Mouse (Mus musculus) heart, embryonic 13.5 days (tissue): ENCODE data around the gene Sbsn. TPM values are rescaled to one million over a fixed set of nuclear protein-coding genes. Genes with fewer than 3 reads are reported as not detected.
"Not testable (repeated sequence)": the region's sequence is repeated elsewhere in the genome, so short reads cannot be mapped to it uniquely, and the experiment has no call there.

Experiments
- ATAC-seq: fragments of 200-750 bp; cut with Nextera tagmentation; 2 replicates; pipeline ENCODE4 v1.8.0; 2017; ENCODE audit warnings: moderate TSS enrichment; ENCODE audit not compliant: insufficient number of reproducible peaks, low FRiP score, low TSS enrichment; ENCODE audit errors: extremely low read depth
- H3K27ac ChIP-seq: fragments of 300-500 bp; sonication (generic); replicated peaks from 2 replicates; pipeline ENCODE4 v1.5.1; 2015; ENCODE audit warnings: moderate library complexity, mild to moderate bottlenecking, inconsistent platforms
- H3K27me3 ChIP-seq: fragments of 300-500 bp; sonication (generic); replicated peaks from 2 replicates; pipeline ENCODE4 v1.6.1; 2015; ENCODE audit warnings: mild to moderate bottlenecking, inconsistent platforms
- H3K36me3 ChIP-seq: fragments of 300-500 bp; sonication (generic); 2 replicates; pipeline ENCODE4 v1.6.1; 2015; ENCODE audit warnings: mild to moderate bottlenecking, inconsistent platforms
- H3K4me1 ChIP-seq: fragments of 300-500 bp; sonication (generic); 2 replicates; pipeline ENCODE4 v1.6.1; 2015; ENCODE audit warnings: inconsistent platforms
- H3K4me2 ChIP-seq: fragments of 300-500 bp; sonication (generic); 2 replicates; pipeline ENCODE4 v1.6.1; 2015; ENCODE audit warnings: inconsistent platforms, mild to moderate bottlenecking, moderate library complexity
- H3K4me3 ChIP-seq: fragments of 300-500 bp; sonication (generic); 2 replicates; pipeline ENCODE4 v1.5.1; 2015; ENCODE audit warnings: moderate library complexity, mild to moderate bottlenecking, inconsistent platforms
- H3K9ac ChIP-seq: fragments of 300-500 bp; sonication (generic); 2 replicates; pipeline ENCODE4 v1.6.1; 2015; ENCODE audit warnings: inconsistent platforms, mild to moderate bottlenecking, moderate library complexity
- H3K9me3 ChIP-seq: fragments of 300-500 bp; sonication (generic); 2 replicates; pipeline ENCODE4 v1.6.1; 2016; ENCODE audit warnings: inconsistent platforms
- WGBS: fragments of 180-500 bp; shearing (Covaris S2); methylation state at CpG from one replicate; pipeline ENCODE4 v1.1.7; 2015; ENCODE audit warnings: mixed read lengths; 5-methylcytosine and 5-hydroxymethylcytosine counted together
- polyA plus RNA-seq: library from polyadenylated mRNA; unstranded; fragments of >200 nt; fragmentation: Nextera tagmentation; extraction: Ambion mirVana; gene quantifications from 2 replicates; pipeline ENCODE4 v1.2.1, GENCODE M21; 2015

Sbsn gene
- polyA plus RNA-seq, 1 experiment from 2014 or later, result 0.47 TPM

GRCm38 (mm10) chr7:30728739-30729395, 22.4 kb upstream of the Sbsn start:
- H3K27ac ChIP-seq, result peak overlapping the region; percentile 92
- H3K27me3 ChIP-seq, result no peaks in the 10 kb centered on the region
- peak overlapping the region; percentile 92 for H3K4me2 ChIP-seq
- 8% methylated on average over 26 of the region's 26 CpGs for whole genome bisulfite sequencing
- H3K4me3 ChIP-seq, result peak overlapping the region; percentile 87
- no peaks in the 10 kb centered on the region for H3K9me3 ChIP-seq
- peaks cover 18% of the 10 kb centered on the region for H3K4me1 ChIP-seq
- peak overlapping the region; percentile 95 for H3K9ac ChIP-seq
- H3K36me3 ChIP-seq, result peaks cover 43% of the 10 kb centered on the region
- peak; percentile 4; the same call in 1 of the 2 replicates for ATAC-seq

GRCm38 (mm10) chr7:30729396-30730063, 21.7 kb upstream of the Sbsn start, which contains the start of gene Tmem147:
Tmem147 (minus strand) TSS chr7:30729540.
- H3K27ac ChIP-seq, result peak within 1 kb of the TSS; percentile 92
- H3K9ac ChIP-seq, result peak within 1 kb of the TSS; percentile 95
- H3K4me3 ChIP-seq, result peak within 1 kb of the TSS; percentile 87
- peak; percentile 93 for ATAC-seq
- peak within 1 kb of the TSS; percentile 92 for H3K4me2 ChIP-seq
- H3K4me1 ChIP-seq, result peaks cover 18% of the 10 kb centered on the region
- H3K36me3 ChIP-seq, result peaks cover 50% of the 10 kb centered on the region
- no peaks in the 10 kb centered on the region for H3K27me3 ChIP-seq
- WGBS, result under 1% methylated on average over 60 of the region's 60 CpGs
- H3K9me3 ChIP-seq, result no peaks in the 10 kb centered on the region

- Histone ChIP-seq H3K27ac (peak overlapping the region; percentile 92), H3K4me1 (peaks cover 18% of the 10 kb centered on the region), H3K36me3 (peaks cover 55% of the 10 kb centered on the region), H3K4me3 (peak overlapping the region; percentile 87), H3K4me2 (peak overlapping the region; percentile 92), H3K9ac (peak overlapping the region; percentile 95)
- not testable (repeated sequence) for H3K27me3 ChIP-seq, H3K9me3 ChIP-seq, ATAC-seq
- WGBS, result 45% methylated on average over 8 of the region's 22 CpGs
Measured at GRCm38 (mm10) chr7:30730064-30730722, 21.1 kb upstream of the Sbsn start.

GRCm38 (mm10) chr7:30736211-30736610, 15.1 kb upstream of the Sbsn start:
- no peak overlapping the region for H3K9ac ChIP-seq
- no peaks in the 10 kb centered on the region for H3K9me3 ChIP-seq
- H3K4me3 ChIP-seq, result no peak overlapping the region
- peaks cover 71% of the 10 kb centered on the region for H3K36me3 ChIP-seq
- H3K4me2 ChIP-seq, result no peak overlapping the region
- ATAC-seq, result no peak
- H3K4me1 ChIP-seq, result no peaks in the 10 kb centered on the region
- H3K27me3 ChIP-seq, result no peaks in the 10 kb centered on the region
- 76% methylated on average over 3 of the region's 3 CpGs for WGBS
- no peak overlapping the region for H3K27ac ChIP-seq

DNA sequence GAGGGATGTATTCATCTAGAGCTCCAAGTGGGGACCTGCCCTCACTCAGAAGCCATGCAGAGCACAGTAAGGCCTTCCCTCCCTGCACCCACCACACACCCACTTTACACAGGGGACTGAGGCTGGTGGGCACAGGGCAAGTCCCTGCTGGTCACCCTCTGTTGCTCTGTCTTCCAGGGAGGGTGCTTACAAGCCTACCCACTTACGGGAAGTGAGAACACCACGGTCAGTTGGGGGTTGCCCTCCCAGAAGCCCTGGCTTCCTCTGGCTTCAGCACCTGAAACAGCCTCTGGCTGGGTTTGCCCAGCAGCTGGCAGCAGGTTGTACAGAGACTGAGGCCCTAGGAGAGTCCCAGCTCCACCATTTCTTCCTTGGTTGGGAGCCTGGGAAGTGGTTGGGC, 8.7 kb upstream of the Sbsn start:
- ATAC-seq, H3K9ac ChIP-seq, H3K4me3 ChIP-seq, H3K4me2 ChIP-seq, H3K27me3 ChIP-seq, H3K27ac ChIP-seq, H3K4me1 ChIP-seq, H3K9me3 ChIP-seq: not testable (repeated sequence)
- 75% methylated on average over 2 of the region's 2 CpGs for WGBS
- peaks cover 16% of the 10 kb centered on the region for H3K36me3 ChIP-seq

- not testable (repeated sequence) for H3K4me3 ChIP-seq, ATAC-seq, H3K27me3 ChIP-seq, H3K4me2 ChIP-seq, H3K27ac ChIP-seq, H3K9me3 ChIP-seq, H3K4me1 ChIP-seq, H3K36me3 ChIP-seq, H3K9ac ChIP-seq
- WGBS, result 75% methylated on average over 4 of the region's 4 CpGs
Measured at GRCm38 (mm10) chr7:30743617-30744016, 7.7 kb upstream of the Sbsn start, which contains the start of gene Gapdhs. Gapdhs (minus strand) TSS chr7:30743681.

- ATAC-seq, result no peak
- Histone ChIP-seq H3K4me3 (no peak overlapping the region), H3K9me3 (no peaks in the 10 kb centered on the region), H3K27ac (no peak overlapping the region), H3K4me1 (peaks cover 9% of the 10 kb centered on the region), H3K9ac (no peak overlapping the region), H3K4me2 (no peak overlapping the region), H3K27me3 (no peaks in the 10 kb centered on the region), H3K36me3 (peaks cover 10% of the 10 kb centered on the region; the same call in 1 of the 2 replicates)
- 35% methylated on average over 4 of the region's 4 CpGs for WGBS
Measured at GRCm38 (mm10) chr7:30744022-30744598, 7.2 kb upstream of the Sbsn start.

DNA sequence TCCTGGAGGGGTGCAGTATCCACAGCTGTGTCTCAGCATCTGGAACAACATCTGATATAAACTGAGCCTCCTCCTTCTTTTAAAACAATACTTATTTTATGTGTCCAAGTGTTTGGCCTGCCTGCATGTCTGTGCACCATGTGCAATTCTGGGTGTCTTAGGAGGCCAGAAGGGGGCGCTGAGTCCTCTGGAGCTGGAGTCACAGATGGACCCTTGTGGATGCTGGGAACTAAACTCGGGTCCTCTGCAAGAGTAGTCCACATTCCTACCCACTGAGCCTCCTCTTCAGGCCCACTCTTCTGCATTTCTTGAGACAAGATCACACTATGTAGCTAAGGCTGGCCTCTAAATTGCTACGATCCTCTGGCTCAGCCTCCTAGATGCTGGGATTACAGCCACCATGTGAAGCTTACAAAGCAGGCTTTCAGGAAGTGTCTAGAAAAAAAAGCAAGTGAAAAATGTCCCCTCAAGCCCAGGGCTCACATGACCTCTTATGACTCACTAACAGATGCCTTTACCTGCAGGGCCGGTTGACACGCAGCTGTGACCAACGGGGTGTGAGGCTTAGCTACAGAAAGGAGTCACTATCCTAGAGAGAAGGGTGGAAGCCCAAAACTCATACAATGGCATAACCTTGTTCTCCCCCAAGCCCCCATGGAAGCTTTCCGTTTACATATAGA, 3.6 kb upstream of the Sbsn start:
- Histone ChIP-seq H3K27me3 (no peaks in the 10 kb centered on the region), H3K4me2 (no peak overlapping the region), H3K36me3 (no peaks in the 10 kb centered on the region), H3K27ac (no peak overlapping the region), H3K9ac (no peak overlapping the region), H3K4me3 (no peak overlapping the region), H3K9me3 (no peaks in the 10 kb centered on the region), H3K4me1 (peaks cover 12% of the 10 kb centered on the region)
- ATAC-seq, result no peak
- 80% methylated on average over 7 of the region's 7 CpGs for WGBS

DNA sequence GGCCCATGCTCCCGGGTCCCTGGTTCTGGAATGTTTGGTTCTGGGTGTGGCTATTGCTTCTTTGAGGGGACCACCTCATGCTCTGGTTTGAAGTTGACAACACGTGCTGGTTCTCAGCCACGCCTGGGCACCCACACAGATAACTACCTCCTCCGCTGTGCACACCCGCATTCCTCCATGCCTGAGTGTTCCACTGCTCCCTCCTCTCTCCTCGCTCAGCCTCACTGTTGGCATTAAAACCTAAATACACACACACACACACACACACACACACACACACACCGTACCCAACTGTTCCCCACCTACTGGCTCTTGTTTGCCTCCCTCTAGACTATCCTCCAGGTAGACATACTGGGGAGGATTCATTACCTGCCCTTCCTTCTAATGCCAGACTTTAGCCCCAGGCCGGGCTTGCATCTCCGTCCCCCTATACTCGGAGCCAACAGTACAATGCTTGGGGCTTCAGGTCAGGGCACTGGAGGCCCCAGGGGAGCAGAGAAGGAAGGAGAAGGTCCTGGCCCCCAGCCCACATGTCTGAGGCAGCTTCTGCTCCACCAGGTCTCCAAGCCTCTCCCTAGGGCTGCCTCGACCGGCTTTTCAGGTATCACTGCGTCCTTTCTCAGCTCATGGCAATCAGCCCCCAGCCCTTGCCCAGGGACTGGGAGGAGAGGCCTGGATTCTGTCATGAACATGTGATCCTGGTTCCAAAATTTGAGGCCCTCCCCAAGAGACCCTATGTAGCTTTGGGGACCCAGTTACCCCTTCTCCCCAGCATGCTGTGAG, 1.3 kb upstream of the Sbsn start:
- peaks cover 5% of the 10 kb centered on the region for H3K36me3 ChIP-seq

DNA sequence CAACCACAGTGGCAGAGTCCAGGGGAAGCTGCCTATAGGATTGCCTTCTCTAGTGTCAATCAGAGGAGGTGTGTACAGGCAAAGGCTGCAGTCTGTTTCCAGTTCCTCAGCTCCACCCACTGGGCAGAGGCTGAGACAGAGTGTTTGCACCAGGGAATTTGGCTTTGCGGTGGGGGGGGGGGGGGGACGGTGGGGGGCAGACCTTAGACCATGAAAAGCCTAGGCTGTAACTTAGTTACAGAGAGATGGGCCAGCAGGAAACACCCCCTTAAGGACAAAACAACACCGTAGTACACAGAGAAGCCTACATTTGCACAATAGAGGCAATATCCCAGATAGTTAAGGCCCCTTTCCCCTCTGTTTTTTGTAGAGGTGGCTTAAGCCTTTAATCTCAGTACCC, 5.7 kb downstream of the Sbsn start:
- Histone ChIP-seq H3K36me3 (peaks cover 20% of the 10 kb centered on the region), H3K4me1 (peaks cover 19% of the 10 kb centered on the region), H3K4me3 (no peak overlapping the region), H3K4me2 (no peak overlapping the region), H3K9me3 (peaks cover 11% of the 10 kb centered on the region), H3K9ac (no peak overlapping the region), H3K27me3 (no peaks in the 10 kb centered on the region), H3K27ac (no peak overlapping the region)
- ATAC-seq, result no peak
- WGBS, result 62% methylated on average over 3 of the region's 3 CpGs

More for the DNA sequence above, 1.3 kb upstream of the Sbsn start:
- WGBS, result 63% methylated on average over 13 of the region's 13 CpGs
- no peak for ATAC-seq
- Histone ChIP-seq H3K9me3 (peaks cover 9% of the 10 kb centered on the region), H3K27ac (no peak overlapping the region), H3K9ac (no peak overlapping the region), H3K27me3 (no peaks in the 10 kb centered on the region), H3K4me1 (0 out of 2 replicates have a peak, but pooled peaks cover 3% of the 10 kb centered on the region), H3K4me2 (no peak overlapping the region), H3K4me3 (no peak overlapping the region)
